Mouse (Mus musculus): Measurements from ENCODE around the gene Cish.

GRCm38 (mm10) chr9:107309171-107309570, 13.3 kb downstream of the Cish start:
- no peak for TF ChIP-seq CTCF (IDR thresholded peaks at IDR 0.05; ENCODE audit: control insufficient read depth, insufficient read depth, insufficient read length)
- no peak for TF ChIP-seq FOSL1 (IDR thresholded peaks at IDR 0.05; ENCODE audit: insufficient read depth, low read length, poor library complexity, severe bottlenecking)
- TF ChIP-seq USF1 (IDR thresholded peaks at IDR 0.05; ENCODE audit: low read depth) = no peak
- no peak for TF ChIP-seq MAX (IDR thresholded peaks at IDR 0.05)
